ENCODE assay signal across 26 mouse cellular contexts in the genomic region with DNA sequence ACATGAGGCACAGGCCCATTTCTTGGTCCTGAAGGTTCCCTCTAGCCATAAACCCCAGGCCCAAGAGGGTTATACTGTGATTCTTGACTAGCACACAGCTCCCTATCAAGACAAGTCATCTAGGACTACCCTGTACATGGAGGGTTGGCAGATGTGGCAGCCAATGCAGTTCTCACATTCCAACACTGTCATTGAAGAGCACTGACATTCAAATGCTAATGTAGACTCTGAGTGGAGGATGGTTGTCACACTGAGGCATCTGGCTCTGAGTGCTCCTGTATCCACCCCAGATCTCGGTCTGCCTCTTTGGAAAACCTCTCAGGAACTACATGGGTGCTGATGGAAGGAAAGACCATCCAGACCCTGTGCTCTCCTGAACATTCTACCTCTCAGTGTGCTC.
"Had no signal": no experiment of that assay in that cellular context is flagged by ENCODE, and none has a peak within 500 bp of the region (broad histone marks: within the 10 kb centered on the region; RNA-seq: fewer than 3 reads in every experiment).

No protein-coding gene starts in this region.

- H3K36me3 ChIP-seq: heart, embryonic 13.5 days; heart, embryonic 15.5 days; hindbrain, embryonic 13.5 days; hindbrain, embryonic 15.5 days; kidney, embryonic 15.5 days; limb, embryonic 13.5 days; limb, embryonic 15.5 days; liver, embryonic 12.5 days had no signal

- H3K9me3 ChIP-seq: heart, embryonic 13.5 days; heart, embryonic 15.5 days; hindbrain, embryonic 13.5 days; hindbrain, embryonic 15.5 days; kidney, embryonic 15.5 days; limb, embryonic 13.5 days; limb, embryonic 15.5 days; liver, embryonic 12.5 days had no signal

- H3K27ac ChIP-seq: heart, adult 2 months; heart, embryonic 13.5 days; heart, embryonic 15.5 days; hindbrain, embryonic 13.5 days; hindbrain, embryonic 15.5 days; hindbrain, postnatal 0 days; kidney, embryonic 15.5 days; kidney, postnatal 0 days; limb, embryonic 13.5 days; limb, embryonic 15.5 days; liver, embryonic 12.5 days; liver, embryonic 14.5 days had no signal

- H3K4me1 ChIP-seq: heart, embryonic 13.5 days; heart, embryonic 15.5 days; hindbrain, embryonic 13.5 days; hindbrain, embryonic 15.5 days; kidney, embryonic 15.5 days; limb, embryonic 13.5 days; limb, embryonic 15.5 days; liver, embryonic 12.5 days had no signal

- DNase-seq: gastrocnemius, postnatal 14 days; gastrocnemius, postnatal 36 days; heart, adult 11 months; heart, adult 2 months; heart, postnatal 14 days; heart, postnatal 36 days; kidney, adult 11 months; kidney, adult 2 months; kidney, adult 9 months; kidney, postnatal 14 days; kidney, postnatal 36 days; layer of hippocampus, adult 9-11 months; layer of hippocampus, postnatal 36 days; left cerebral cortex, postnatal 4 days had no signal

- ATAC-seq: hindbrain, postnatal 0 days; intestine, embryonic 16.5 days; liver, embryonic 12.5 days had no signal

- H3K4me3 ChIP-seq: heart, adult 2 months; heart, embryonic 13.5 days; heart, embryonic 15.5 days; hindbrain, embryonic 13.5 days; hindbrain, embryonic 15.5 days; kidney, embryonic 15.5 days; limb, embryonic 13.5 days; limb, embryonic 15.5 days; liver, embryonic 12.5 days had no signal

- H3K9ac ChIP-seq: heart, embryonic 13.5 days; heart, embryonic 15.5 days; hindbrain, embryonic 13.5 days; hindbrain, embryonic 15.5 days; kidney, embryonic 15.5 days; limb, embryonic 13.5 days; limb, embryonic 15.5 days; liver, embryonic 12.5 days; liver, embryonic 14.5 days had no signal
